Mouse (Mus musculus): ENCODE results near the gene Ltc4s.

The Ltc4s gene

GRCm38 (mm10) chr11:50238324-50238723, at the start of gene Ltc4s:
Ltc4s (minus strand) TSS chr11:50238616.
- no peak for DNase-seq (ENCODE audit: low spot score)

GRCm38 (mm10) chr11:50286428-50286827, 48.0 kb upstream of the Ltc4s start:
- no peak for DNase-seq (ENCODE audit: low spot score)

GRCm38 (mm10) chr11:50285696-50286095, 47.3 kb upstream of the Ltc4s start:
- DNase-seq (ENCODE audit: low spot score), result no peak

GRCm38 (mm10) chr11:50285263-50285662, 46.8 kb upstream of the Ltc4s start:
- DNase-seq (ENCODE audit: low spot score), result no peak

GRCm38 (mm10) chr11:50280053-50280452, 41.6 kb upstream of the Ltc4s start:
- DNase-seq (ENCODE audit: low spot score), result no peak

GRCm38 (mm10) chr11:50279005-50279404, 40.6 kb upstream of the Ltc4s start:
- no peak for DNase-seq (ENCODE audit: low spot score)

- DNase-seq (ENCODE audit: low spot score), result no peak
These were observed 39.3 kb upstream of the Ltc4s start for GRCm38 (mm10) chr11:50277706-50278105.

GRCm38 (mm10) chr11:50277025-50277424, 38.6 kb upstream of the Ltc4s start:
- DNase-seq (ENCODE audit: low spot score), result no peak

GRCm38 (mm10) chr11:50275568-50276151, 37.2 kb upstream of the Ltc4s start:
- DNase-seq (ENCODE audit: low spot score), result no peak

- DNase-seq (ENCODE audit: low spot score), result no peak
These were observed 36.7 kb upstream of the Ltc4s start for GRCm38 (mm10) chr11:50275077-50275476.

GRCm38 (mm10) chr11:50272819-50273218, 34.4 kb upstream of the Ltc4s start:
- no peak for DNase-seq (ENCODE audit: low spot score)

- no peak for DNase-seq (ENCODE audit: low spot score)
These were observed 31.5 kb upstream of the Ltc4s start for GRCm38 (mm10) chr11:50269885-50270284.

GRCm38 (mm10) chr11:50269163-50269562, 30.7 kb upstream of the Ltc4s start:
- DNase-seq (ENCODE audit: low spot score), result no peak

GRCm38 (mm10) chr11:50266997-50267396, 28.6 kb upstream of the Ltc4s start:
- no peak for DNase-seq (ENCODE audit: low spot score)

- no peak for DNase-seq (ENCODE audit: low spot score)
These were observed 27.5 kb upstream of the Ltc4s start for GRCm38 (mm10) chr11:50265931-50266330.

- DNase-seq (ENCODE audit: low spot score), result no peak
These were observed 24.8 kb upstream of the Ltc4s start for GRCm38 (mm10) chr11:50263198-50263597.

GRCm38 (mm10) chr11:50262020-50262419, 23.6 kb upstream of the Ltc4s start:
- DNase-seq (ENCODE audit: low spot score), result no peak

GRCm38 (mm10) chr11:50258310-50258709, 19.9 kb upstream of the Ltc4s start:
- no peak for DNase-seq (ENCODE audit: low spot score)

- no peak for DNase-seq (ENCODE audit: low spot score)
These were observed 18.2 kb upstream of the Ltc4s start for GRCm38 (mm10) chr11:50256615-50257014.

GRCm38 (mm10) chr11:50254010-50254580, 15.7 kb upstream of the Ltc4s start:
- DNase-seq (ENCODE audit: low spot score), result peak; percentile 81

GRCm38 (mm10) chr11:50253393-50253792, 15.0 kb upstream of the Ltc4s start:
- DNase-seq (ENCODE audit: low spot score), result no peak

- no peak for DNase-seq (ENCODE audit: low spot score)
These were observed 14.4 kb upstream of the Ltc4s start for GRCm38 (mm10) chr11:50252684-50253265.

GRCm38 (mm10) chr11:50252166-50252565, 13.8 kb upstream of the Ltc4s start:
- no peak for DNase-seq (ENCODE audit: low spot score)

Measured in left cerebral cortex, adult 11 months (tissue).